Mouse (Mus musculus) embryonic facial prominence, embryonic 12.5 days (tissue): ENCODE results near the gene Cxcl12. TPM values are rescaled to one million over a fixed set of nuclear protein-coding genes. Genes with fewer than 3 reads are reported as not detected.
A peak's percentile ranks its signal among the peaks of the same experiment; 100 is the strongest.

Source experiments
- ATAC-seq: fragments of 200-750 bp; cut with Nextera tagmentation; 2 replicates; pipeline ENCODE4 v1.8.0; 2017; ENCODE audit not compliant: insufficient number of reproducible peaks, insufficient read depth, low FRiP score, low TSS enrichment
- H3K27ac ChIP-seq: fragments of 300-500 bp; sonication (generic); 2 replicates; pipeline ENCODE4 v1.5.1; 2016; ENCODE audit warnings: mild to moderate bottlenecking
- H3K27me3 ChIP-seq: fragments of 300-500 bp; sonication (generic); 2 replicates; pipeline ENCODE4 v1.6.1; 2016; ENCODE audit warnings: mild to moderate bottlenecking, moderate library complexity
- H3K36me3 ChIP-seq: fragments of 300-500 bp; sonication (generic); 2 replicates; pipeline ENCODE4 v1.6.1; 2016; ENCODE audit warnings: mild to moderate bottlenecking
- H3K4me1 ChIP-seq: fragments of 300-500 bp; sonication (generic); 2 replicates; pipeline ENCODE4 v1.6.1; 2016
- H3K4me2 ChIP-seq: fragments of 300-500 bp; sonication (generic); replicated peaks from 2 replicates; pipeline ENCODE4 v1.6.1; 2016; ENCODE audit warnings: mild to moderate bottlenecking, moderate library complexity
- H3K4me3 ChIP-seq: fragments of 300-500 bp; sonication (generic); 2 replicates; pipeline ENCODE4 v1.5.1; 2016; ENCODE audit warnings: mild to moderate bottlenecking
- H3K9ac ChIP-seq: fragments of 300-500 bp; sonication (generic); 2 replicates; pipeline ENCODE4 v1.6.1; 2016; ENCODE audit warnings: mild to moderate bottlenecking, moderate library complexity
- H3K9me3 ChIP-seq: fragments of 300-500 bp; sonication (generic); 2 replicates; pipeline ENCODE4 v1.6.1; 2016; ENCODE audit warnings: mild to moderate bottlenecking, moderate library complexity
- WGBS: fragments of 180-500 bp; shearing (Covaris S2); methylation state at CpG from one replicate; pipeline ENCODE4 v1.1.7; 2016; 5-methylcytosine and 5-hydroxymethylcytosine counted together
- polyA plus RNA-seq: library from polyadenylated mRNA; unstranded; fragments of >200 nt; fragmentation: Nextera tagmentation; extraction: Ambion mirVana; gene quantifications from 2 replicates; pipeline ENCODE4 v1.2.1, GENCODE M21; 2016

Gene Cxcl12
- polyA plus RNA-seq, 1 experiment from 2014 or later = 207 TPM

GRCm38 (mm10) chr6:117159710-117160690 is 8.3 kb upstream of the Cxcl12 start:
- Histone ChIP-seq H3K4me3 (no peak overlapping the region), H3K9me3 (no peaks in the 10 kb centered on the region), H3K4me2 (no peak overlapping the region), H3K4me1 (no peaks in the 10 kb centered on the region), H3K9ac (no peak overlapping the region), H3K36me3 (no peaks in the 10 kb centered on the region), H3K27ac (no peak overlapping the region), H3K27me3 (no peaks in the 10 kb centered on the region)
- 71% methylated on average over 16 of the region's 16 CpGs for WGBS
- no peak for ATAC-seq

GRCm38 (mm10) chr6:117163486-117163885 is 4.8 kb upstream of the Cxcl12 start:
- Histone ChIP-seq H3K9me3 (no peaks in the 10 kb centered on the region), H3K36me3 (no peaks in the 10 kb centered on the region), H3K4me1 (peaks cover 23% of the 10 kb centered on the region), H3K27ac (no peak overlapping the region), H3K9ac (no peak overlapping the region), H3K4me2 (no peak overlapping the region), H3K27me3 (no peaks in the 10 kb centered on the region), H3K4me3 (no peak overlapping the region)
- 81% methylated on average over 5 of the region's 5 CpGs for WGBS
- no peak for ATAC-seq

- Histone ChIP-seq H3K4me3 (peak overlapping the region; percentile 83; the same call in 1 of the 2 replicates), H3K36me3 (0 out of 2 replicates have a peak, but pooled peaks cover 7% of the 10 kb centered on the region), H3K27ac (no peak overlapping the region), H3K27me3 (peaks cover 8% of the 10 kb centered on the region; the same call in 1 of the 2 replicates), H3K9ac (no peak overlapping the region), H3K9me3 (no peaks in the 10 kb centered on the region), H3K4me2 (peak overlapping the region; percentile 82), H3K4me1 (peaks cover 31% of the 10 kb centered on the region)
- WGBS = 1% methylated on average over 16 of the region's 16 CpGs
- peak; percentile 76; the same call in 1 of the 2 replicates for ATAC-seq
Observed at GRCm38 (mm10) chr6:117166581-117167425, 1.5 kb upstream of the Cxcl12 start.

GRCm38 (mm10) chr6:117167426-117167730 is 957 bp upstream of the Cxcl12 start:
- Histone ChIP-seq H3K9me3 (no peaks in the 10 kb centered on the region), H3K9ac (no peak overlapping the region), H3K27me3 (peaks cover 8% of the 10 kb centered on the region; the same call in 1 of the 2 replicates), H3K36me3 (peaks cover 13% of the 10 kb centered on the region; the same call in 1 of the 2 replicates), H3K4me3 (peak overlapping the region; percentile 83; the same call in 1 of the 2 replicates), H3K4me2 (peak overlapping the region; percentile 82), H3K4me1 (peaks cover 31% of the 10 kb centered on the region), H3K27ac (no peak overlapping the region)
- WGBS = 10% methylated on average over 7 of the region's 7 CpGs
- ATAC-seq = no peak

- Histone ChIP-seq H3K4me3 (peak overlapping the region; percentile 83), H3K9me3 (no peaks in the 10 kb centered on the region), H3K27me3 (peaks cover 8% of the 10 kb centered on the region; the same call in 1 of the 2 replicates), H3K4me1 (peaks cover 42% of the 10 kb centered on the region), H3K27ac (peak overlapping the region; percentile 63), H3K4me2 (peak overlapping the region; percentile 82), H3K36me3 (peaks cover 28% of the 10 kb centered on the region), H3K9ac (peak overlapping the region; percentile 79)
- ATAC-seq = no peak
- WGBS = under 1% methylated on average over 46 of the region's 46 CpGs
Observed at GRCm38 (mm10) chr6:117169051-117169909, 945 bp downstream of the Cxcl12 start.

GRCm38 (mm10) chr6:117169910-117170747 is 1.8 kb downstream of the Cxcl12 start:
- H3K4me1 ChIP-seq = peaks cover 42% of the 10 kb centered on the region
- ATAC-seq = no peak
- peak overlapping the region; percentile 83 for H3K4me3 ChIP-seq
- 13% methylated on average over 10 of the region's 10 CpGs for WGBS
- no peaks in the 10 kb centered on the region for H3K9me3 ChIP-seq
- H3K9ac ChIP-seq = peak overlapping the region; percentile 79
- H3K4me2 ChIP-seq = peak overlapping the region; percentile 82
- peaks cover 28% of the 10 kb centered on the region for H3K36me3 ChIP-seq
- H3K27me3 ChIP-seq = peaks cover 8% of the 10 kb centered on the region; the same call in 1 of the 2 replicates
- H3K27ac ChIP-seq = 0 out of 2 replicates have a peak overlapping the region, but pooled peaks have one; percentile 63

GRCm38 (mm10) chr6:117172358-117172757 is 4.0 kb downstream of the Cxcl12 start:
- Histone ChIP-seq H3K4me2 (peak overlapping the region; percentile 82; the same call in 1 of the 2 replicates), H3K4me3 (no peak overlapping the region), H3K27me3 (peaks cover 14% of the 10 kb centered on the region; the same call in 1 of the 2 replicates), H3K9ac (no peak overlapping the region), H3K36me3 (peaks cover 49% of the 10 kb centered on the region), H3K4me1 (peaks cover 32% of the 10 kb centered on the region), H3K27ac (no peak overlapping the region), H3K9me3 (no peaks in the 10 kb centered on the region)
- WGBS = 80% methylated on average over 6 of the region's 6 CpGs
- ATAC-seq = no peak

GRCm38 (mm10) chr6:117173876-117174275 is 5.5 kb downstream of the Cxcl12 start:
- Histone ChIP-seq H3K9ac (no peak overlapping the region), H3K4me2 (0 out of 2 replicates have a peak overlapping the region, but pooled peaks have one; percentile 11), H3K36me3 (peaks cover 64% of the 10 kb centered on the region), H3K4me1 (peaks cover 23% of the 10 kb centered on the region), H3K4me3 (no peak overlapping the region), H3K9me3 (no peaks in the 10 kb centered on the region), H3K27me3 (peaks cover 14% of the 10 kb centered on the region; the same call in 1 of the 2 replicates), H3K27ac (no peak overlapping the region)
- no peak for ATAC-seq
- 11% methylated on average over 11 of the region's 11 CpGs for WGBS

GRCm38 (mm10) chr6:117175113-117175793 is 6.9 kb downstream of the Cxcl12 start:
- Histone ChIP-seq H3K4me2 (no peak overlapping the region), H3K9ac (no peak overlapping the region), H3K9me3 (no peaks in the 10 kb centered on the region), H3K4me1 (peaks cover 23% of the 10 kb centered on the region), H3K4me3 (no peak overlapping the region), H3K27ac (no peak overlapping the region), H3K27me3 (peaks cover 14% of the 10 kb centered on the region; the same call in 1 of the 2 replicates), H3K36me3 (peaks cover 68% of the 10 kb centered on the region)
- 54% methylated on average over 2 of the region's 2 CpGs for WGBS
- no peak for ATAC-seq

GRCm38 (mm10) chr6:117176406-117176805 is 8.1 kb downstream of the Cxcl12 start:
- no peak overlapping the region for H3K27ac ChIP-seq
- no peaks in the 10 kb centered on the region for H3K9me3 ChIP-seq
- peaks cover 18% of the 10 kb centered on the region for H3K4me1 ChIP-seq
- H3K9ac ChIP-seq = no peak overlapping the region
- no peak overlapping the region for H3K4me3 ChIP-seq
- H3K27me3 ChIP-seq = peaks cover 8% of the 10 kb centered on the region; the same call in 1 of the 2 replicates
- no peak overlapping the region for H3K4me2 ChIP-seq
- ATAC-seq = no peak
- 33% methylated on average over 5 of the region's 5 CpGs for whole genome bisulfite sequencing
- peaks cover 67% of the 10 kb centered on the region for H3K36me3 ChIP-seq
